Mouse (Mus musculus) c-Kit-positive CD71-negative TER-119-negative erythroid progenitor cells, embryonic 14.5 days (primary cell): ENCODE measurements around the gene Pla2g1b.

Experiments used
- DNase-seq: peaks from one replicate; pipeline ENCODE4 v3.0.0-alpha.2; 2013; ENCODE audit warnings: low read depth

Gene Pla2g1b

GRCm38 (mm10) chr5:115447108-115447507 is 19.0 kb upstream of the Pla2g1b start:
- no peak for DNase-seq

GRCm38 (mm10) chr5:115449247-115449646 is 16.8 kb upstream of the Pla2g1b start:
- DNase-seq = no peak

- DNase-seq = no peak
Observed at GRCm38 (mm10) chr5:115450410-115451317, 15.4 kb upstream of the Pla2g1b start.

GRCm38 (mm10) chr5:115454422-115455090 is 11.5 kb upstream of the Pla2g1b start:
- no peak for DNase-seq

GRCm38 (mm10) chr5:115455838-115456237 is 10.2 kb upstream of the Pla2g1b start:
- no peak for DNase-seq

- DNase-seq = no peak
Observed at GRCm38 (mm10) chr5:115458918-115459317, 7.1 kb upstream of the Pla2g1b start.

GRCm38 (mm10) chr5:115464408-115465115 is 1.5 kb upstream of the Pla2g1b start:
- no peak for DNase-seq

GRCm38 (mm10) chr5:115469791-115470190 is 3.7 kb downstream of the Pla2g1b start:
- no peak for DNase-seq

GRCm38 (mm10) chr5:115470766-115471531 is 4.9 kb downstream of the Pla2g1b start:
- DNase-seq = no peak

- no peak for DNase-seq
Observed at GRCm38 (mm10) chr5:115473191-115473590, 7.1 kb downstream of the Pla2g1b start.

- DNase-seq = no peak
Observed at GRCm38 (mm10) chr5:115474174-115474828, 8.2 kb downstream of the Pla2g1b start.

GRCm38 (mm10) chr5:115475337-115476106 is 9.5 kb downstream of the Pla2g1b start:
- DNase-seq = no peak

GRCm38 (mm10) chr5:115476107-115476727 is 10.2 kb downstream of the Pla2g1b start:
- DNase-seq = no peak

- DNase-seq = no peak
Observed at GRCm38 (mm10) chr5:115479561-115479960, 13.5 kb downstream of the Pla2g1b start.

GRCm38 (mm10) chr5:115480101-115480500 is 14.0 kb downstream of the Pla2g1b start:
- DNase-seq = no peak

GRCm38 (mm10) chr5:115482390-115483265 is 16.6 kb downstream of the Pla2g1b start:
- DNase-seq = no peak

- DNase-seq = no peak
Observed at GRCm38 (mm10) chr5:115483385-115483784, 17.3 kb downstream of the Pla2g1b start.

- peak; percentile 92 for DNase-seq
Observed at GRCm38 (mm10) chr5:115483947-115484920, 18.2 kb downstream of the Pla2g1b start, which contains the start of gene Sirt4. Gene Sirt4 (minus strand): TSS chr5:115484725.
